Mouse (Mus musculus): ENCODE measurements around the gene Abhd14b. TPM values are rescaled to one million over a fixed set of nuclear protein-coding genes. Genes with fewer than 3 reads are reported as not detected.

The Abhd14b gene
- polyA plus RNA-seq, 1 experiment from 2014 or later, result 6.9 TPM

- no peak for ATAC-seq (replicated peaks)
- H3K4me3 ChIP-seq, result no peak overlapping the region
- H3K27me3 ChIP-seq, result no peaks in the 10 kb centered on the region
- no peaks in the 10 kb centered on the region for H3K36me3 ChIP-seq
- no peak overlapping the region for H3K4me2 ChIP-seq (replicated peaks)
- no peak overlapping the region for H3K9ac ChIP-seq (replicated peaks)
- H3K4me1 ChIP-seq, result peaks cover 6% of the 10 kb centered on the region; the same call in 1 of the 2 replicates
- H3K27ac ChIP-seq (replicated peaks), result no peak overlapping the region
- WGBS, result 76% methylated on average over 6 of the region's 6 CpGs
- H3K9me3 ChIP-seq, result no peaks in the 10 kb centered on the region
Observed at GRCm38 (mm10) chr9:106411729-106412128, 35.5 kb upstream of the Abhd14b start.

GRCm38 (mm10) chr9:106412210-106412609, 35.0 kb upstream of the Abhd14b start:
- Histone ChIP-seq H3K9ac (replicated peaks) (no peak overlapping the region), H3K4me3 (no peak overlapping the region), H3K36me3 (no peaks in the 10 kb centered on the region), H3K4me2 (replicated peaks) (no peak overlapping the region), H3K27ac (replicated peaks) (no peak overlapping the region), H3K27me3 (no peaks in the 10 kb centered on the region), H3K9me3 (no peaks in the 10 kb centered on the region), H3K4me1 (peaks cover 9% of the 10 kb centered on the region)
- WGBS, result 70% methylated on average over 3 of the region's 3 CpGs
- no peak for ATAC-seq (replicated peaks)

- WGBS, result 88% methylated on average over 5 of the region's 5 CpGs
- no peak overlapping the region for H3K9ac ChIP-seq (replicated peaks)
- ATAC-seq (replicated peaks), result no peak
Observed at GRCm38 (mm10) chr9:106413606-106414005, 33.7 kb upstream of the Abhd14b start.

GRCm38 (mm10) chr9:106416826-106417225, 30.4 kb upstream of the Abhd14b start:
- Histone ChIP-seq H3K4me3 (no peak overlapping the region), H3K9me3 (no peaks in the 10 kb centered on the region), H3K27ac (replicated peaks) (no peak overlapping the region), H3K4me2 (replicated peaks) (no peak overlapping the region), H3K9ac (replicated peaks) (no peak overlapping the region), H3K4me1 (peaks cover 39% of the 10 kb centered on the region), H3K27me3 (no peaks in the 10 kb centered on the region), H3K36me3 (no peaks in the 10 kb centered on the region)
- 89% methylated on average over 6 of the region's 6 CpGs for WGBS
- no peak for ATAC-seq (replicated peaks)

More at GRCm38 (mm10) chr9:106413606-106414005, 33.7 kb upstream of the Abhd14b start:
- Histone ChIP-seq H3K4me3 (no peak overlapping the region), H3K36me3 (no peaks in the 10 kb centered on the region), H3K27ac (replicated peaks) (no peak overlapping the region), H3K27me3 (no peaks in the 10 kb centered on the region), H3K4me1 (peaks cover 23% of the 10 kb centered on the region), H3K4me2 (replicated peaks) (no peak overlapping the region), H3K9me3 (no peaks in the 10 kb centered on the region)

- ATAC-seq (replicated peaks), result peak; percentile 83
- H3K27me3 ChIP-seq, result no peaks in the 10 kb centered on the region
- WGBS, result 14% methylated on average over 29 of the region's 29 CpGs
- H3K4me1 ChIP-seq, result peaks cover 39% of the 10 kb centered on the region
- H3K4me3 ChIP-seq, result peak overlapping the region; percentile 37
- no peaks in the 10 kb centered on the region for H3K36me3 ChIP-seq
- no peaks in the 10 kb centered on the region for H3K9me3 ChIP-seq
- peak overlapping the region; percentile 80 for H3K4me2 ChIP-seq (replicated peaks)
- peak overlapping the region; percentile 79 for H3K27ac ChIP-seq (replicated peaks)
- H3K9ac ChIP-seq (replicated peaks), result peak overlapping the region; percentile 45
Observed at GRCm38 (mm10) chr9:106417841-106418625, 29.2 kb upstream of the Abhd14b start.

- no peak for ATAC-seq (replicated peaks)
- no peak overlapping the region for H3K9ac ChIP-seq (replicated peaks)
Observed at GRCm38 (mm10) chr9:106420608-106421007, 26.7 kb upstream of the Abhd14b start.

GRCm38 (mm10) chr9:106421033-106421864, 26.0 kb upstream of the Abhd14b start:
- no peaks in the 10 kb centered on the region for H3K27me3 ChIP-seq
- 8% methylated on average over 17 of the region's 18 CpGs for WGBS
- no peaks in the 10 kb centered on the region for H3K36me3 ChIP-seq
- peak overlapping the region; percentile 19 for H3K4me2 ChIP-seq (replicated peaks)
- H3K9me3 ChIP-seq, result no peaks in the 10 kb centered on the region
- peak; percentile 31; the same call in 1 of the 2 replicates for ATAC-seq (replicated peaks)
- no peak overlapping the region for H3K27ac ChIP-seq (replicated peaks)
- H3K4me3 ChIP-seq, result no peak overlapping the region
- H3K4me1 ChIP-seq, result peaks cover 39% of the 10 kb centered on the region
- H3K9ac ChIP-seq (replicated peaks), result no peak overlapping the region

More at GRCm38 (mm10) chr9:106420608-106421007, 26.7 kb upstream of the Abhd14b start:
- Histone ChIP-seq H3K36me3 (no peaks in the 10 kb centered on the region), H3K27ac (replicated peaks) (0 out of 2 replicates have a peak overlapping the region, but pooled peaks have one; percentile 15), H3K27me3 (no peaks in the 10 kb centered on the region), H3K4me2 (replicated peaks) (no peak overlapping the region), H3K9me3 (no peaks in the 10 kb centered on the region), H3K4me1 (peaks cover 39% of the 10 kb centered on the region), H3K4me3 (no peak overlapping the region)
- WGBS, result 0% methylated on average over 2 of the region's 2 CpGs

GRCm38 (mm10) chr9:106421865-106422160, 25.4 kb upstream of the Abhd14b start:
- 0% methylated on average over 3 of the region's 3 CpGs for WGBS
- Histone ChIP-seq H3K4me3 (no peak overlapping the region), H3K9ac (replicated peaks) (no peak overlapping the region), H3K4me2 (replicated peaks) (peak overlapping the region; percentile 19), H3K27ac (replicated peaks) (no peak overlapping the region), H3K4me1 (peaks cover 39% of the 10 kb centered on the region), H3K9me3 (no peaks in the 10 kb centered on the region), H3K27me3 (no peaks in the 10 kb centered on the region), H3K36me3 (no peaks in the 10 kb centered on the region)
- ATAC-seq (replicated peaks), result peak; percentile 79

- H3K9ac ChIP-seq (replicated peaks), result peak overlapping the region; percentile 67
- no peaks in the 10 kb centered on the region for H3K9me3 ChIP-seq
- H3K36me3 ChIP-seq, result peaks cover 27% of the 10 kb centered on the region
- H3K4me1 ChIP-seq, result peaks cover 17% of the 10 kb centered on the region
- WGBS, result 13% methylated on average over 11 of the region's 11 CpGs
- H3K4me2 ChIP-seq (replicated peaks), result peak overlapping the region; percentile 63
- ATAC-seq (replicated peaks), result peak; percentile 68
- no peaks in the 10 kb centered on the region for H3K27me3 ChIP-seq
- H3K4me3 ChIP-seq, result peak overlapping the region; percentile 79
- peak overlapping the region; percentile 97 for H3K27ac ChIP-seq (replicated peaks)
Observed at GRCm38 (mm10) chr9:106428719-106429220, 18.5 kb upstream of the Abhd14b start.

- peak; percentile 92 for ATAC-seq (replicated peaks)
- WGBS, result under 1% methylated on average over 55 of the region's 55 CpGs
- no peaks in the 10 kb centered on the region for H3K9me3 ChIP-seq
Observed at GRCm38 (mm10) chr9:106429221-106430014, 17.8 kb upstream of the Abhd14b start, which contains the start of gene Rpl29. TSS of gene Rpl29 (plus strand) at chr9:106429454.

GRCm38 (mm10) chr9:106430015-106430264, 17.3 kb upstream of the Abhd14b start:
- Histone ChIP-seq H3K4me3 (peak overlapping the region; percentile 79), H3K36me3 (peaks cover 27% of the 10 kb centered on the region), H3K27ac (replicated peaks) (peak overlapping the region; percentile 97), H3K9me3 (no peaks in the 10 kb centered on the region), H3K4me2 (replicated peaks) (peak overlapping the region; percentile 63), H3K9ac (replicated peaks) (peak overlapping the region; percentile 84), H3K4me1 (peaks cover 17% of the 10 kb centered on the region), H3K27me3 (no peaks in the 10 kb centered on the region)
- ATAC-seq (replicated peaks), result no peak
- WGBS, result 2% methylated on average over 4 of the region's 4 CpGs

More at GRCm38 (mm10) chr9:106429221-106430014, 17.8 kb upstream of the Abhd14b start, which contains the start of gene Rpl29:
- Histone ChIP-seq H3K9ac (replicated peaks) (peak within 1 kb of the TSS; percentile 84), H3K4me1 (peaks cover 17% of the 10 kb centered on the region), H3K27me3 (no peaks in the 10 kb centered on the region), H3K4me2 (replicated peaks) (peak within 1 kb of the TSS; percentile 63), H3K4me3 (peak within 1 kb of the TSS; percentile 79), H3K36me3 (peaks cover 27% of the 10 kb centered on the region), H3K27ac (replicated peaks) (peak within 1 kb of the TSS; percentile 97)
